Mouse (Mus musculus): ENCODE data around the gene Zbtb38. TPM values are rescaled to one million over a fixed set of nuclear protein-coding genes. Genes with fewer than 3 reads are reported as not detected.

Gene Zbtb38
- polyA plus RNA-seq, 1 experiment from 2014 or later: 12.6 TPM

DNA sequence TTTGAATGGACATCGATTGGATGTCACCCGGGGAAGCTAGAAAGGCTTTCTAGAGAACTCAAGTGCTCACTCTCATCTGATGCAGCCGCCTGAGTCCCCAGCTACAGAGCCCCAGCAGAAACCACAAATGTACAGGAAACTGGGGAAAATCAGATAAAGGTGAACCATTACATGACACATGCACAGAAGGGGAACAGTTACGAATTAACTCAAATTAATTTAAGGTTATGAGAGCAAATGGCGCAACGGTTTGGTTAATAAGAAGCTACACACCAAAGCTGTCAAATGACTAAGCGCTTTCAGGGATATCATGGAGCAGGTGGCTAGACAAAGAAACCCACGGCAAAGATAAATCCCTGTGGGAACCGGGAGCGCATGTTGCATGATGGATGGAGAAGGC is 35.2 kb upstream of the Zbtb38 start:
- Histone ChIP-seq H3K9me3 (ENCODE audit: control insufficient read depth, low read length) (no peaks in the 10 kb centered on the region), H3K4me1 (ENCODE audit: control insufficient read depth, insufficient read depth, low read length) (no peaks in the 10 kb centered on the region), H3K4me2 (ENCODE audit: low read depth) (no peak overlapping the region), H3K9ac (ENCODE audit: low read length) (no peak overlapping the region), H3K27ac (ENCODE audit: low read depth, low read length) (no peak overlapping the region), H3K4me3 (ENCODE audit: low read depth, low read length) (no peak overlapping the region), H3K27me3 (ENCODE audit: control insufficient read depth, insufficient read depth, low read length) (no peaks in the 10 kb centered on the region), H3K36me3 (ENCODE audit: control insufficient read depth, insufficient read depth, low read length) (no peaks in the 10 kb centered on the region)
- ATAC-seq (ENCODE audit: insufficient read depth, low FRiP score, low TSS enrichment): no peak
- DNase-seq (ENCODE audit: low spot score): no peak
- 86% methylated on average over 10 of the region's 10 CpGs for WGBS

DNA sequence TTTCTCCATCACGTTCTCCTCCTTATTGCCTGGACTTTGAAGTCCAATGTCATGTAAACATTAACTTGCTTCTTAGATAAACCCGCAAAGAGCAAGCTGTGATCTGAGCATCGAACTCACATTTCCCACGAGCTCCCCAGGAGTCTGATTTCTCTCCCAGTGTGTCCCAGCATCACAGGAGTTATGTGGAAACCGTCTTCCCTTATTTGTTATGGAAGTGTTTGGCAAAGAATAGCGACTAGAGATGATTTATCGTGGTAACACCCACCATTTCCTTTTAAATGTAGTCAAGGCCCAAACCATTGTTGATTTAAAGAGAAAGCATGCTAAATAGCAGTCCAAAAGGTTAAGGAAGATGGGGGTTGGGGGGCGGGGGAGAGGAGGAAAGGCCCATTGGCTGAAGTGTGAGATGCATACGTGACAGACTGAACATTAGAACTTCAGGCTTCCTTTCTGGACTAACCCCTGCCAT is 33.3 kb upstream of the Zbtb38 start:
- Histone ChIP-seq H3K27me3 (ENCODE audit: control insufficient read depth, insufficient read depth, low read length) (no peaks in the 10 kb centered on the region), H3K4me1 (ENCODE audit: control insufficient read depth, insufficient read depth, low read length) (no peaks in the 10 kb centered on the region), H3K9me3 (ENCODE audit: control insufficient read depth, low read length) (no peaks in the 10 kb centered on the region), H3K4me2 (ENCODE audit: low read depth) (no peak overlapping the region), H3K36me3 (ENCODE audit: control insufficient read depth, insufficient read depth, low read length) (no peaks in the 10 kb centered on the region), H3K27ac (ENCODE audit: low read depth, low read length) (no peak overlapping the region), H3K9ac (ENCODE audit: low read length) (no peak overlapping the region), H3K4me3 (ENCODE audit: low read depth, low read length) (no peak overlapping the region)
- WGBS: 52% methylated on average over 9 of the region's 9 CpGs
- DNase-seq (ENCODE audit: low spot score): no peak
- ATAC-seq (ENCODE audit: insufficient read depth, low FRiP score, low TSS enrichment): no peak

DNA sequence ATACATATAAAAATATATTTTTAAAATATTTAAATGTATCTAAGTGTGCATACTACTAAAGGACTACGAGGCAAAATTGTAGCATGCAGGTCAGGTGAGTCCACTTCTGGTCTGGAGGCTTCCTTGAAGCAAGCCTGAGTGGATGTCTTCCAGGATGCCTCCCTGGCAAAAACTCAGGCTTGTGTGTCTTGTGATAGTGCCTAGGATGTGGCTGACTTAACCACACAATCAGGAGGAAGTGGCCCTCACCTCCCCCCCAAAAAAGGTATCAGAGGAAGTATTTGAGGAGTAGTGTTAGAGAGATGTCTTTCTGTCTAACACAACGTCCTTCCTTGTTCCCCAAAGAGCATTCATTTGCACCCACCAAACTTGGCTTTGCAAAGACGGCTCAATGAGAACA is 32.6 kb upstream of the Zbtb38 start:
- WGBS: 86% methylated on average over 3 of the region's 3 CpGs

DNA sequence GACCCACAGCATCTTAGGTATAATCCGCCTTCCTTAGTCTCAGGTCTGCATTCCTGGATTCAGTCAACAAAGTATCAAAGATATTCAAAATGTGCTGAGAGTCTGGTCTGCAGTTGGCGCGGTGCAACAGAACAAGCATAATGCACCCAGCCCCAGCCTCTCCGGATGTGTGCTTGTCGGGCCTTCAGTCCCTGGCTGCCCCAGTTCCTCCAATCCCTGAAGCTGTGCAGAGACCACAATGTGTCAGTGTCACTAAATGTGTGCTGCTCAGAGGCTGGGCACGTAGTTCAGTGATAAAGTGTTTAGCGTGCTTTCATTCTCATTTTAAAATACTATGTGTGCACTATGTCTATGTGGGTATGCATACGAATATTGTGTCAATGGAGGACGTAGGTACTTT is 31.0 kb upstream of the Zbtb38 start:
- H3K36me3 ChIP-seq (ENCODE audit: control insufficient read depth, insufficient read depth, low read length): no peaks in the 10 kb centered on the region
- ATAC-seq (ENCODE audit: insufficient read depth, low FRiP score, low TSS enrichment) (no peak), DNase-seq (ENCODE audit: low spot score) (no peak)
- H3K9me3 ChIP-seq (ENCODE audit: control insufficient read depth, low read length): no peaks in the 10 kb centered on the region
- H3K9ac ChIP-seq (ENCODE audit: low read length): no peak overlapping the region
- H3K4me2 ChIP-seq (ENCODE audit: low read depth): no peak overlapping the region
- H3K4me3 ChIP-seq (ENCODE audit: low read depth, low read length): no peak overlapping the region
- 82% methylated on average over 9 of the region's 9 CpGs for WGBS
- no peaks in the 10 kb centered on the region for H3K27me3 ChIP-seq (ENCODE audit: control insufficient read depth, insufficient read depth, low read length)
- H3K4me1 ChIP-seq (ENCODE audit: control insufficient read depth, insufficient read depth, low read length): no peaks in the 10 kb centered on the region
- no peak overlapping the region for H3K27ac ChIP-seq (ENCODE audit: low read depth, low read length)

More for the DNA sequence above, 32.6 kb upstream of the Zbtb38 start:
- Histone ChIP-seq H3K36me3 (ENCODE audit: control insufficient read depth, insufficient read depth, low read length) (no peaks in the 10 kb centered on the region), H3K27me3 (ENCODE audit: control insufficient read depth, insufficient read depth, low read length) (no peaks in the 10 kb centered on the region), H3K4me1 (ENCODE audit: control insufficient read depth, insufficient read depth, low read length) (no peaks in the 10 kb centered on the region), H3K27ac (ENCODE audit: low read depth, low read length) (no peak overlapping the region), H3K9me3 (ENCODE audit: control insufficient read depth, low read length) (no peaks in the 10 kb centered on the region), H3K9ac (ENCODE audit: low read length) (no peak overlapping the region), H3K4me2 (ENCODE audit: low read depth) (no peak overlapping the region), H3K4me3 (ENCODE audit: low read depth, low read length) (no peak overlapping the region)
- no peak for ATAC-seq (ENCODE audit: insufficient read depth, low FRiP score, low TSS enrichment)
- DNase-seq (ENCODE audit: low spot score): no peak

DNA sequence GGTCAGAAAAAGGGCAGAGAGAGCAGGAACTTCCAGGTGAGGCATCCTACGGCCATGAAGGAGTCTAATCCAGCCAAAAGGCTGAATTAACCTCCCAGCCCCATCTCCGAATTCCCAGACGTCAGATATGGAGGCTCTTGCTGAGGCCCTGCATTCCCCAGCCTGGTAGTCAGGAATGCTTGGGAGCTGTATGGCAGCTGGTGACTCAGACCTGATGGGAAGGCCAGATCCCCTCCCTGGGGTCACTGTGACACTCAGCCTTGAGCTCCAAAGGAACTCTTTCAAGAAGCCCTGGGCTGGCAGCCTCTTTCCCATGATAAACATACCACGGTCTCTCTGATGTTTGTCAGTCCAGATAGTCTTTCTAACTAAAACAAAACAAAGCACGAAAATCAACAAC is 30.6 kb upstream of the Zbtb38 start:
- Histone ChIP-seq H3K9me3 (ENCODE audit: control insufficient read depth, low read length) (no peaks in the 10 kb centered on the region), H3K4me2 (ENCODE audit: low read depth) (no peak overlapping the region), H3K36me3 (ENCODE audit: control insufficient read depth, insufficient read depth, low read length) (no peaks in the 10 kb centered on the region), H3K9ac (ENCODE audit: low read length) (no peak overlapping the region), H3K27me3 (ENCODE audit: control insufficient read depth, insufficient read depth, low read length) (no peaks in the 10 kb centered on the region), H3K4me3 (ENCODE audit: low read depth, low read length) (no peak overlapping the region), H3K27ac (ENCODE audit: low read depth, low read length) (no peak overlapping the region), H3K4me1 (ENCODE audit: control insufficient read depth, insufficient read depth, low read length) (no peaks in the 10 kb centered on the region)
- ATAC-seq (ENCODE audit: insufficient read depth, low FRiP score, low TSS enrichment) (no peak), DNase-seq (ENCODE audit: low spot score) (no peak)
- WGBS: 57% methylated on average over 5 of the region's 5 CpGs

DNA sequence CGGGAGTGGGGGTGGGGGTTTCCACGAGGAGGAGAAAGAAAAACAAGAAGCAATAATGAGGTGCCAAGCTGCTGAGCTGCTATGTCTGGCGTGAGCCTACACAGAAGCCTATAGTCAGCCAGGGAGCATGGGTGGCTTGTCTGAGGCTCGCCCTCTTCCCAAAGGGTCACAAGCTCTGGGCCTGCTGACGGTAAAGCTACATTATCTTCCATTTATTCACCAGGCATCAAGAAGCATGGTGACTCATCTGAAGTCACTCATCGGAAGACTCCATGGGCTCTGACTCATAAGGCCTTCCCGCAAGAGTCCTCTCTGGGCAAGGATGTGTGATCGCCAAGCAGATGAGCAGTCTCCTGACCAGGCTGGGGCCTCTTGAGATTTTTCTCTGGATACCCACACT is 29.4 kb upstream of the Zbtb38 start:
- no peaks in the 10 kb centered on the region for H3K4me1 ChIP-seq (ENCODE audit: control insufficient read depth, insufficient read depth, low read length)
- H3K27ac ChIP-seq (ENCODE audit: low read depth, low read length): no peak overlapping the region
- DNase-seq (ENCODE audit: low spot score): no peak
- no peak for ATAC-seq (ENCODE audit: insufficient read depth, low FRiP score, low TSS enrichment)
- H3K4me2 ChIP-seq (ENCODE audit: low read depth): no peak overlapping the region
- H3K27me3 ChIP-seq (ENCODE audit: control insufficient read depth, insufficient read depth, low read length): no peaks in the 10 kb centered on the region
- H3K36me3 ChIP-seq (ENCODE audit: control insufficient read depth, insufficient read depth, low read length): no peaks in the 10 kb centered on the region
- no peak overlapping the region for H3K9ac ChIP-seq (ENCODE audit: low read length)
- no peaks in the 10 kb centered on the region for H3K9me3 ChIP-seq (ENCODE audit: control insufficient read depth, low read length)
- no peak overlapping the region for H3K4me3 ChIP-seq (ENCODE audit: low read depth, low read length)
- 83% methylated on average over 8 of the region's 8 CpGs for WGBS

DNA sequence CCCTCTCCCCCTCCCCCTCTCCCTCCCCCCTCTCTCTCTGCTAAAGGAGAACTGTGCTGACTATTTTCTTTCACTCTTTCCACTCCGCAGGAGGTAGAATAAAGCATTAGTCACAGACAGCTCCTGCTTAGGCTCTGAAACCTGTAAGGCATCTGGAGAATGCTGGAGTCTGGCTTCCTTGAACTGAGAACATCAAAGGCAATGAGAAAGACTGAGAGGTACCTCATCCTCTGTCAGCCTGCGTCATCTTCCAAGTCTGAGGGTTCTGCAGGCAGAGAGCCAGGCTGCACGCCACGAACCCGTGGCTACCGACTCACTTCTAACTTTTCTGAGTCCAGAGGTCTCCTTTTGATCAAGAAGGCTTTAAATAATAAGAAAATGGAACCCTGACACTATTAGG is 20.5 kb upstream of the Zbtb38 start:
- Histone ChIP-seq H3K4me3 (ENCODE audit: low read depth, low read length) (no peak overlapping the region), H3K4me2 (ENCODE audit: low read depth) (no peak overlapping the region), H3K9me3 (ENCODE audit: control insufficient read depth, low read length) (no peaks in the 10 kb centered on the region), H3K36me3 (ENCODE audit: control insufficient read depth, insufficient read depth, low read length) (no peaks in the 10 kb centered on the region), H3K4me1 (ENCODE audit: control insufficient read depth, insufficient read depth, low read length) (no peaks in the 10 kb centered on the region), H3K27me3 (ENCODE audit: control insufficient read depth, insufficient read depth, low read length) (no peaks in the 10 kb centered on the region), H3K27ac (ENCODE audit: low read depth, low read length) (no peak overlapping the region), H3K9ac (ENCODE audit: low read length) (no peak overlapping the region)
- ATAC-seq (ENCODE audit: insufficient read depth, low FRiP score, low TSS enrichment) (no peak), DNase-seq (ENCODE audit: low spot score) (no peak)
- 4% methylated on average over 6 of the region's 6 CpGs for WGBS

DNA sequence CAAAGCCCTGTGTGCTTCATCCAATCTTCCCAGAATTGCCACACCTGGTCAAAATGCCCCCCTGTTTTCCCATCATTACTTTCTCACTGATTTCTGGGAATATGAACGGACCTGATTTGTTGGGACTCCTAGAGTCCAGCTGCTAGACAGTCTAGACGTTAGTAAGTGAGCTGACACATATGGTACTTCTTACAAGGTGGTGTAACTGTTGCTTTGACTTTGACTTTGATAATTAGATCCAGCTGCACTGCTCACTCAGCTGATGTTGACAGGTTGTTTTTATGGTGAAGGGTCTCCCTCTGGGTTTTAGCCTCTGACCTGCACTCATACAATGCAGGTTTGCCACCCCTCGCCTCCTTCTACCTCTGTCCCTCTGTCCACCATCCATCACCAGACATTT is 17.8 kb upstream of the Zbtb38 start:
- WGBS: 62% methylated on average over 3 of the region's 3 CpGs
- no peak overlapping the region for H3K27ac ChIP-seq (ENCODE audit: low read depth, low read length)
- H3K27me3 ChIP-seq (ENCODE audit: control insufficient read depth, insufficient read depth, low read length): no peaks in the 10 kb centered on the region
- no peak overlapping the region for H3K4me3 ChIP-seq (ENCODE audit: low read depth, low read length)
- no peaks in the 10 kb centered on the region for H3K36me3 ChIP-seq (ENCODE audit: control insufficient read depth, insufficient read depth, low read length)
- no peaks in the 10 kb centered on the region for H3K4me1 ChIP-seq (ENCODE audit: control insufficient read depth, insufficient read depth, low read length)
- no peak overlapping the region for H3K9ac ChIP-seq (ENCODE audit: low read length)
- no peak for ATAC-seq (ENCODE audit: insufficient read depth, low FRiP score, low TSS enrichment)
- H3K4me2 ChIP-seq (ENCODE audit: low read depth): no peak overlapping the region
- H3K9me3 ChIP-seq (ENCODE audit: control insufficient read depth, low read length): no peaks in the 10 kb centered on the region
- no peak for DNase-seq (ENCODE audit: low spot score)

DNA sequence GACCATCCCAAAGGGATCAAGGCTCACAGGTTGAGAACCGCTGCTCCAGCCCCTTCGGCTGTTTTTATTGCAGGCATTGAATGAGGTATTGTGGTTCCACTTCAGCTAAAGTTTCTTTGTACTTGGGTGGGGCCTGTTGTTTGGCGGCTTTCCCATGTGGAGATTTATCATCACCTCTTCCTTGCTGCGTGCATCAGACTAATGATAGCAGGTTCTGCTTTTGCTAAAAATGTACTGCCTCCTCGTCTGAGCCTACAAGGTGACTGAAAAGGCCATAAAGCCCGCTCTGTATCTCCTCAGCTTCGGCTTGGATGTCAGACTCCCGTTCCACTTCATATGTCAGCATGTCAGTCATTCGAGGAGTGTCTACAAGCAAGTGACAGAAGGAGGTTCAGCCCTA is 17.0 kb upstream of the Zbtb38 start:
- Histone ChIP-seq H3K4me1 (ENCODE audit: control insufficient read depth, insufficient read depth, low read length) (no peaks in the 10 kb centered on the region), H3K9me3 (ENCODE audit: control insufficient read depth, low read length) (no peaks in the 10 kb centered on the region), H3K4me2 (ENCODE audit: low read depth) (no peak overlapping the region), H3K36me3 (ENCODE audit: control insufficient read depth, insufficient read depth, low read length) (no peaks in the 10 kb centered on the region), H3K4me3 (ENCODE audit: low read depth, low read length) (no peak overlapping the region), H3K27me3 (ENCODE audit: control insufficient read depth, insufficient read depth, low read length) (no peaks in the 10 kb centered on the region), H3K27ac (ENCODE audit: low read depth, low read length) (no peak overlapping the region), H3K9ac (ENCODE audit: low read length) (no peak overlapping the region)
- ATAC-seq (ENCODE audit: insufficient read depth, low FRiP score, low TSS enrichment): no peak
- WGBS: 71% methylated on average over 9 of the region's 9 CpGs
- DNase-seq (ENCODE audit: low spot score): no peak
